Mouse (Mus musculus) megakaryocyte, embryonic 14.5 days (primary cell): Measurements from ENCODE around the gene Ubr2.

Source experiments
- FLI1 ChIP-seq: IDR thresholded peaks from 2 replicates; pipeline ENCODE4 v1.6.1; 2012; ENCODE audit warnings: low read length, inconsistent platforms, mixed read lengths
- GATA1 ChIP-seq: IDR thresholded peaks from 3 replicates; pipeline ENCODE4 v1.6.1; 2012; ENCODE audit warnings: mixed read lengths, low read length, inconsistent platforms, borderline replicate concordance

DNA sequence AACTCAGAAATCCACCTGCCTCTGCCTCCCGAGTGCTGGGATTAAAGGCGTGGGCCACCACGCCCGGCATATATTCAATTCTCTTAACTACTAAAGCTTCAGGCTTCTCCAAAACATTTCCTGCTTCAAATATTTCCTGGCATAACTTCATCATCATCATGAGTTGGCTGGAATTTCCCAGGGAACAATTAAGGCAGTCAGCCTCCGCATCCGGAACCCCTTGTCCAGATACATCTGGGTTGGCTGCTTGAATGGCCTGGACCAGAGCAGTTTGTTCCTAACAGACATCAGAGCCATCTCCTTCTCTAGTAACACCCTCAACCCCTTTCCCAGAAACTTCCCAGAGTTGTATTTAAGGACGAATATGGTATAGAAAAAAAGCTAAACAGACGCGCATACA lies 114.9 kb downstream of the Ubr2 start:
- TF ChIP-seq GATA1 (no peak), FLI1 (no peak)
